Mouse (Mus musculus): ENCODE measurements around the gene Ankrd23. TPM values are rescaled to one million over a fixed set of nuclear protein-coding genes. Genes with fewer than 3 reads are reported as not detected.

The Ankrd23 gene
- total and polyA plus RNA-seq, 3 experiments: 2.8 to 6.1 (median 3.7) TPM

DNA sequence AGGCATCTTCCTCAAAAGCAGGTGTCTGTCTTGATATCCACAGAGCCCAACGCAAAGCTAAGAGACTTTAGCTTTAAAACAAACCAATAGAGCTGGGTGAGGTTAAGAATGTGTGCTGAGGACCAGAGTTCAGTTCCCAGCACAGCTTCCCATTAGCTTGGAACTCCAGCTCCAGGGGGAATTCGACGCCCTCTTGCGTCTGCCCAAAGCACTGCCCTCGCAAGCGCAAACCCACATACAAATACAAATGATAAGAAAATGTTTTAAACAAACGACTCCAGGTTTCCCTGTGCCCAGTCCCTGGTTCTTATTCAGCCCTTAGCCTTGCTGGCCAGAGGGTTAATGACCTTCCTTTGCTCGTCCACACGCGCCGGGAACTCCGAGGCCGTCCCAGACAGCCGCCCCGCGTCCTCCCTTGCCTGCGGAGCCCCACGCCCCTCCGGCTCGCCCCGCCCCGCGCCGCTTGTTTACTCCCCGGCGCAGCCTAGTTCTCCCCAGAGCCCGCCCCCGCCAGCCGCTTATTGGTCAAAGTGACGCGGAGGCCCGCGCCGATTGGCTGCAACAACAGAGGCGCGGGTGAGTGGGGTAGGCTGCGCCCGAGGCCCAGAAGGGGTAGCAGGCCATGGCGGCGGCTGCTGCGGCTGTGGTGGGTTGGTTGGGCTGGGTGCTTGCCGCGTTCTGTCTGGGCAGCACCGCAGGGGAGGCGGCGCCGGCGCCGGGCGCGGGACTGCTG lies 25.2 kb downstream of the Ankrd23 start, which contains the start of gene Cnnm3:
Cnnm3 (plus strand) TSS at position 579 of the 733 bp plus-strand sequence.
- Histone ChIP-seq H3K9ac (ENCODE audit: insufficient read depth, low read depth) (peak within 1 kb of the TSS; percentile 85), H3K4me3 (replicated peaks in 1 of 3; ENCODE audit: low read depth in 2 of 3, low read length in 2 of 3, poor library complexity in 1 of 3) (peak within 1 kb of the TSS; percentile 80 to 99 (median 94)), H3K4me1 (ENCODE audit: control insufficient read depth in 1 of 2, insufficient read depth in 2 of 2) (peaks cover 12 to 41% of the 10 kb centered on the region in 2 experiments), H3K36me3 (replicated peaks in 1 of 2; ENCODE audit: control insufficient read depth in 1 of 2, insufficient read depth in 1 of 2, low read length in 1 of 2) (peaks cover 4 to 30% of the 10 kb centered on the region in 2 experiments), H3K27me3 (replicated peaks) (no peaks in the 10 kb centered on the region), H3K79me2 (replicated peaks; ENCODE audit: control insufficient read depth, extremely low read depth, insufficient read depth, poor library complexity, severe bottlenecking) (no peaks in the 10 kb centered on the region), H3K4me2 (ENCODE audit: insufficient read depth, low read depth, poor library complexity, severe bottlenecking) (peak within 1 kb of the TSS; percentile 89), H3K9me3 (replicated peaks; ENCODE audit: low read length) (no peaks in the 10 kb centered on the region), H3K27ac (ENCODE audit: insufficient read depth, low read depth) (peak within 1 kb of the TSS; percentile 19; the same call in 1 of the 2 replicates)
- peak; percentile 93 for DNase-seq (ENCODE audit: extremely low read depth)
- TF ChIP-seq NELFE (IDR thresholded peaks at IDR 0.05; ENCODE audit: low read depth, low read length) (peak; percentile 49; the same call in 1 of the 2 replicates), CTCF (conservative IDR thresholded peaks at IDR 0.05 in 1 of 2, IDR thresholded peaks at IDR 0.05 in 1 of 2; ENCODE audit: low read depth in 2 of 2, low read length in 2 of 2) (peak in 1 of 2 experiments; percentile 55; a peak in 2 of 4 replicates), MEF2A (IDR thresholded peaks at IDR 0.05; ENCODE audit: borderline replicate concordance, low read depth, low read length) (no peak), ELF1 (IDR thresholded peaks at IDR 0.05; ENCODE audit: low read depth, low read length) (peak; percentile 47), KAT2A (IDR thresholded peaks at IDR 0.05; ENCODE audit: insufficient replicate concordance, low read length) (peak; percentile 50; the same call in 1 of the 2 replicates), ZMIZ1 (IDR thresholded peaks at IDR 0.05; ENCODE audit: low read depth, low read length) (0 out of 2 replicates have a peak, but pooled peaks have one; percentile 29), HCFC1 (IDR thresholded peaks at IDR 0.05; ENCODE audit: low read depth, low read length) (peak; percentile 80), TCF12 (IDR thresholded peaks at IDR 0.05; ENCODE audit: low read depth, low read length) (peak; percentile 72), MAZ (IDR thresholded peaks at IDR 0.05; ENCODE audit: low read depth, low read length) (peak; percentile 50; the same call in 1 of the 2 replicates), ZC3H11A (IDR thresholded peaks at IDR 0.05; ENCODE audit: low read depth, low read length) (no peak), IRF4 (IDR thresholded peaks at IDR 0.05; ENCODE audit: low read depth, low read length) (peak; percentile 13; the same call in 1 of the 2 replicates), CHD2 (IDR thresholded peaks at IDR 0.05; ENCODE audit: low read length) (peak; percentile 91), SIN3A (IDR thresholded peaks at IDR 0.05; ENCODE audit: low read length) (peak; percentile 87), POLR2A (IDR thresholded peaks at IDR 0.05; ENCODE audit: low read depth, low read length) (peak; percentile 77), MXI1 (IDR thresholded peaks at IDR 0.05; ENCODE audit: low read depth, low read length) (peak; percentile 77), USF1 (IDR thresholded peaks at IDR 0.05; ENCODE audit: low read depth, low read length) (no peak)
- in situ Hi-C loops (cut with MboI; ENCODE audit: low pct_ligation_motif_present, low pct_unique_long_range_greater_than_20kb, low sequenced_read_pairs): no loop called here
- dilution Hi-C loops (cut with MboI; ENCODE audit: extremely low pct_ligation_motif_present, extremely low pct_unique_long_range_greater_than_20kb, low sequenced_read_pairs): no loop called here

DNA sequence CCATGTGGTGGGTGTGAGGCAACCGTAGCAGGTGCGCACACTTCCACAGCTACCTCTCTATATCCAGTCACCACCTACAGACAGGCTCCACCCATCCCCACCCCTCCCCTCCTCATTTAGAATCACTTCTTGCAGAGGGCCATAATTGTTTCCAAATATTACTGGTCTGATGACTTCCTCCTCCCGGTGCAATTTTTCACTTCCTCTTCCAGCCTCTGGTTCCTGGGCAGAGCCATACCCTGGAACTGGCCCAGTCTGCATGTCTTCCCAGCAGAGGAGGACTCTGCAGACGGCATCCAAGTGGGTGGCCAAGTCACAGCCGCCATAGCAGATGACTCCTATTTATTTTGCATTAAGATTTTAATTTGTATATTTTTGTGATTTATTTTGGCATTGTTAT lies 28.4 kb downstream of the Ankrd23 start:
- no peak overlapping the region for H3K27ac ChIP-seq (ENCODE audit: insufficient read depth, low read depth)
- in situ Hi-C loops (cut with MboI; ENCODE audit: low pct_ligation_motif_present, low pct_unique_long_range_greater_than_20kb, low sequenced_read_pairs) (no loop called here), dilution Hi-C loops (cut with MboI; ENCODE audit: extremely low pct_ligation_motif_present, extremely low pct_unique_long_range_greater_than_20kb, low sequenced_read_pairs) (no loop called here)
- H3K4me1 ChIP-seq (ENCODE audit: control insufficient read depth in 1 of 2, insufficient read depth in 2 of 2): peaks cover 12 to 26% of the 10 kb centered on the region in 2 experiments
- H3K4me3 ChIP-seq (replicated peaks in 1 of 3; ENCODE audit: low read depth in 2 of 3, low read length in 2 of 3, poor library complexity in 1 of 3): no peak overlapping the region
- no peaks in the 10 kb centered on the region for H3K9me3 ChIP-seq (replicated peaks; ENCODE audit: low read length)
- peaks cover 2 to 25% of the 10 kb centered on the region in 2 experiments for H3K36me3 ChIP-seq (replicated peaks in 1 of 2; ENCODE audit: control insufficient read depth in 1 of 2, insufficient read depth in 1 of 2, low read length in 1 of 2)
- DNase-seq (ENCODE audit: extremely low read depth): peak; percentile 45
- H3K4me2 ChIP-seq (ENCODE audit: insufficient read depth, low read depth, poor library complexity, severe bottlenecking): no peak overlapping the region
- no peaks in the 10 kb centered on the region for H3K79me2 ChIP-seq (replicated peaks; ENCODE audit: control insufficient read depth, extremely low read depth, insufficient read depth, poor library complexity, severe bottlenecking)
- TF ChIP-seq PAX5 (IDR thresholded peaks at IDR 0.05; ENCODE audit: low read length): no peak
- TF ChIP-seq ZC3H11A (IDR thresholded peaks at IDR 0.05; ENCODE audit: low read depth, low read length): no peak
- TF ChIP-seq IRF4 (IDR thresholded peaks at IDR 0.05; ENCODE audit: low read depth, low read length): peak; percentile 27; the same call in 1 of the 2 replicates
- TF ChIP-seq UBTF (IDR thresholded peaks at IDR 0.05; ENCODE audit: low read depth, low read length): no peak
- TF ChIP-seq EP300 (IDR thresholded peaks at IDR 0.05; ENCODE audit: low read length): peak; percentile 44; the same call in 1 of the 2 replicates
- TF ChIP-seq GABPA (IDR thresholded peaks at IDR 0.05; ENCODE audit: insufficient replicate concordance, low read depth, low read length): no peak
- H3K27me3 ChIP-seq (replicated peaks): no peaks in the 10 kb centered on the region
- H3K9ac ChIP-seq (ENCODE audit: insufficient read depth, low read depth): no peak overlapping the region

All from CH12.LX (cell line).